Mouse (Mus musculus) olfactory bulb, adult 2 months (tissue): ENCODE data around the gene Ccdc8. TPM values are rescaled to one million over a fixed set of nuclear protein-coding genes. Genes with fewer than 3 reads are reported as not detected.

Source experiments
- H3K27ac ChIP-seq: fragments of 200-500 bp; 2 replicates; pipeline ENCODE4 v1.5.1; 2012; ENCODE audit warnings: low read depth, low read length; ENCODE audit not compliant: insufficient read depth
- H3K4me1 ChIP-seq: fragments of 200-500 bp; 2 replicates; pipeline ENCODE4 v1.6.1; 2012; ENCODE audit warnings: low read length; ENCODE audit not compliant: control insufficient read depth, insufficient read depth
- H3K4me3 ChIP-seq: fragments of 200-500 bp; 2 replicates; pipeline ENCODE4 v1.5.1; 2012; ENCODE audit warnings: mild to moderate bottlenecking, low read depth, low read length, moderate library complexity; ENCODE audit not compliant: insufficient read depth
- CTCF ChIP-seq: fragments of 200-500 bp; IDR thresholded peaks from 2 replicates; pipeline ENCODE4 v1.5.1; 2012; ENCODE audit warnings: low read depth, mild to moderate bottlenecking, low read length, moderate library complexity; ENCODE audit not compliant: insufficient read depth
- POLR2A ChIP-seq: fragments of 200-500 bp; IDR thresholded peaks from 2 replicates; pipeline ENCODE4 v1.6.1; 2012; ENCODE audit warnings: mild to moderate bottlenecking, low read depth, low read length, moderate library complexity; ENCODE audit not compliant: insufficient read depth
- WGBS: fragments of 180-500 bp; shearing (Covaris S2); methylation state at CpG from one replicate; pipeline ENCODE4 v1.1.7; 2018; 5-methylcytosine and 5-hydroxymethylcytosine counted together
- polyA plus RNA-seq: library from polyadenylated mRNA; stranded (reverse); fragments of >200 nt; gene quantifications from 2 replicates; pipeline ENCODE4 v1.2.4, GENCODE M21; 2012; ENCODE audit warnings: low replicate concordance; ENCODE audit not compliant: missing spikeins, insufficient read depth, insufficient read length

Ccdc8 gene
- polyA plus RNA-seq, 1 experiment: not detected

DNA sequence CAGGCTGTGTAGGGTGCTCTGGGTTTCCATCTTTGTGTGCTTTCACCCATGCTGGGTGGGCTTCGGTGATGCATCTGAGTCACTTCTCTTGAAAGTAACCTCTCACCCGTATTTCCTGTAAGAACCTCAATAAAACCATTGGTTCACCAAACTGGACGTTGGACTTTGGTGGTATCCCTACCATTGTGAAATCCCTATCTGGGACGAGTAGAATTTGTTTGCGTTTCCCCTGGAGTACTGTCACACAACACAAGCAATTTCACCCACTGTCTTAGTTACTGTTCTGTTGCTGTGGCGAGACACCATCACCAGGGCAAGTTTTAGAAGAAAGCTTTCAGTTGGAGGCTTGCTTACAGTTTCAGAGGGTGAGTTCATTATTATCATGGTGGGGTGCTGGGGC is 24.1 kb upstream of the Ccdc8 start:
- Histone ChIP-seq H3K4me1 (no peaks in the 10 kb centered on the region), H3K27ac (no peak overlapping the region), H3K4me3 (no peak overlapping the region)
- TF ChIP-seq POLR2A (no peak), CTCF (no peak)
- WGBS: 82% methylated on average over 6 of the region's 6 CpGs

DNA sequence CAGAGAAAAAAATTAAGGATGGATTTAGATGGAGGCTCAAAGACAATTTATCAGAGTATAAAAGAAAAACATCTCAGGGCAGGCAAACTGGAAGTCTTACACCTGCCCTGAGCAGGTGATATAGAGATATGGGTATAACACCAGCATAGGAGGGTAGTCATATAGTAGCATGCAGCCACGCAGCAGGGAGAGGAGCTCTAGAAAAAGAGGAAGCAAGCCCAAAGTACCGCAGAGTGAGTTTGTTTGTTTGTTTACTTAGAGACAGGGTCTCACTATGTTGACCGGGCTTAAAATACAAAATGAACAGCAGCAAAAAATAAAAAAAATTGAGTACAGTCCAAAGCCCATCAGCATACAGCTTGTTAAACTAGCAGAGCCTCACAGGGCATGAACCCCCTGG is 21.3 kb upstream of the Ccdc8 start:
- no peak for TF ChIP-seq CTCF
- H3K4me1 ChIP-seq: no peaks in the 10 kb centered on the region
- H3K27ac ChIP-seq: no peak overlapping the region
- no peak overlapping the region for H3K4me3 ChIP-seq
- 94% methylated on average over 3 of the region's 3 CpGs for WGBS

DNA sequence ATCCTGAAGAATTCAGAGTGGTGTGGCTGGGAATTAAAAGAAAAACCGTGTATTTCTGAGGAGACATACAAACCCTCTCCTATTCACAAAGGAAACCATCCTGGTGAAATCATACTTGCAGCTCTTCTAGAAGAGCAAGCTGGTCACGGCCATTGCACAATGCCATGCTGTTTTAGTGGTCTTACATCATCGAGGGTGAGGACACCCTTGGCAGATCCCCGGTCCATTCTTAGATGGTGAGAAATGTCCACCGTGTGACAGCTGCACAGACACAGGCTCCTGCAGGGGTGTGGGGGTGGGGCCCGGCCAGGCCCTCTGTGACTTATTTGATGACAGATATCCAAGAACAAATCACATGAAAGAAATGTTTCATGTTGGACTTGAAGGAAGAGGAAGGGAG is 18.5 kb upstream of the Ccdc8 start:
- 59% methylated on average over 6 of the region's 6 CpGs for WGBS
- no peaks in the 10 kb centered on the region for H3K4me1 ChIP-seq
- no peak overlapping the region for H3K27ac ChIP-seq
- TF ChIP-seq POLR2A (no peak), CTCF (no peak)
- no peak overlapping the region for H3K4me3 ChIP-seq

DNA sequence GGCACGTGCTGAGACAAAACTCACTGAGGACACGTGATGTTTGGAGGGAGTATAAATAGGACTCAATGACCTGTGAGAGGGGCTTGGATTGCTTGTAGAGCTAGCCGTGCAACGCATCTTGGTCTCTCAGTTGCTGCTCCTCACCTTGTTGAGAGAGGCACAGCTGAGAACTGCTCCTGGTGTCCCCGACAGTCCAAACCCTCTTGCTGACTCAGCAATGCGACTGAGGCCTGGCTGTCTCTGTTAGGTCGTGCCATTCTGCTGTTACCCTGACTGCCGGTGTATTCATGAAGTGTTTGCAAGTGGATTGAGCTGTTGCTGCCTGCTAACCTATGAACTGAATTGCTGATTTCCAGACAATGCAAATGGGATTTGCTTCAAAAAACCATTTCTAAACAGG is 16.2 kb upstream of the Ccdc8 start:
- Histone ChIP-seq H3K4me3 (no peak overlapping the region), H3K27ac (no peak overlapping the region), H3K4me1 (peaks cover 4% of the 10 kb centered on the region)
- TF ChIP-seq CTCF: no peak
- TF ChIP-seq POLR2A: no peak
- 71% methylated on average over 8 of the region's 8 CpGs for WGBS

DNA sequence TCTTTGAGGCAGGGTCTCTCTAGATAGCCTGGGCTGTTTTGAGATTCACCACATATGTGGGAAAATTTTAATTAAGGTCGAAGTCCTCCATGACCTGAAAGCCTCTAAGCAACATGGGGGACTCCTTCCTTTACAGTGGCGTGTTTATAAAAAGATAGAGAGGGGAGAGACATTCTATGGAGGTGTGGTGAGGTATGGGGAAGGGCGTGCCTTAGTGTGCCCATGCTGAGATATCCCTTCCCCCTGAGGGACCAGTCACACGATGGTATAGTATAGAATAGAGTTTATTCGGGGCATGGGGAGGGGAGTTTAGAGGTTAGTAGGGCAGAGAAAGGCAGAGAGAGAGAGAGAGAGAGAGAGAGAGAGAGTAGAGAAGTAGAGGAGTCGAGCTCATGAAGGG is 14.3 kb upstream of the Ccdc8 start:
- WGBS: 82% methylated on average over 6 of the region's 6 CpGs
- peaks cover 9% of the 10 kb centered on the region for H3K4me1 ChIP-seq
- no peak for TF ChIP-seq POLR2A
- TF ChIP-seq CTCF: no peak
- H3K27ac ChIP-seq: no peak overlapping the region
- H3K4me3 ChIP-seq: no peak overlapping the region

DNA sequence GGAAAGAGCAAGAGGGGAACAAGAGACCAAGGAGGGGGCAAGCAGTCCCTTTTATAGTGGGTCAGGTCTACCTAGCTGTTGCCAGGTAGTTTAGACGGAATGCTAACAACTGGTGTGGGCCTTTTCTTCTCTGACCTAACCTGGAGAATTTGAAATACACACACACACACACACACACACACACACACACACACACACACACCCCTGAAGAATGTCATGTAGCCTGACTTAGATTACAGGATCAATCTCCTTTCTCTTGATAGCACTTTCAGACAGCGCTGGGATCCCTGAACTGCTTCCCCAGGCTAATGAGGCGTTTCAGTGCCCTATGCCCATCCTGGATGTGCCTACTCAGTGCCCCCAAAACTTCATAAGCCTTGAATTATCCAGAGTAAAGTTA is 13.9 kb upstream of the Ccdc8 start:
- peaks cover 9% of the 10 kb centered on the region for H3K4me1 ChIP-seq
- no peak overlapping the region for H3K4me3 ChIP-seq
- 96% methylated on average over 3 of the region's 3 CpGs for WGBS
- TF ChIP-seq POLR2A: no peak
- TF ChIP-seq CTCF: no peak
- no peak overlapping the region for H3K27ac ChIP-seq

DNA sequence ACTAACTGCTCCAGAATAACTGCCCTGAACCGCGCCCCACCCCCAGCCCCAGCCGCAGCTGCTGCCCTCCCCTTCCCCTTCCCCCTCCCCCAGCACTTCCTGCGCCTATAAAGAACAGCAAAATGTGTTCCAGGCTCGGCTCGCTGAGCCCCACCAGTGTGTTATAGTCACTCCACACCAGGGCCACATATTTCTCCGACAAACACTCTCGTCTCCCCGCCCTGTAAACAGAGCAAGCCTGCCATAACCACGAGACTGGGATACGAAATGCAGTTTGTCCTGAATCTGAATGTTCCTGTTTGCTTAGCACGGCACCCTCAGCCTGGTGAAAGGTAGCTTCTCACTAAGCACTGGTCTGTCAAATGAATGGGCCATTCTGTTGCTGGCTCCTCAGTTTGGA is 12.2 kb upstream of the Ccdc8 start:
- peak overlapping the region; percentile 32 for H3K4me3 ChIP-seq
- H3K4me1 ChIP-seq: peaks cover 21% of the 10 kb centered on the region
- TF ChIP-seq POLR2A (no peak), CTCF (no peak)
- H3K27ac ChIP-seq: peak overlapping the region; percentile 89
- 2% methylated on average over 12 of the region's 12 CpGs for WGBS

DNA sequence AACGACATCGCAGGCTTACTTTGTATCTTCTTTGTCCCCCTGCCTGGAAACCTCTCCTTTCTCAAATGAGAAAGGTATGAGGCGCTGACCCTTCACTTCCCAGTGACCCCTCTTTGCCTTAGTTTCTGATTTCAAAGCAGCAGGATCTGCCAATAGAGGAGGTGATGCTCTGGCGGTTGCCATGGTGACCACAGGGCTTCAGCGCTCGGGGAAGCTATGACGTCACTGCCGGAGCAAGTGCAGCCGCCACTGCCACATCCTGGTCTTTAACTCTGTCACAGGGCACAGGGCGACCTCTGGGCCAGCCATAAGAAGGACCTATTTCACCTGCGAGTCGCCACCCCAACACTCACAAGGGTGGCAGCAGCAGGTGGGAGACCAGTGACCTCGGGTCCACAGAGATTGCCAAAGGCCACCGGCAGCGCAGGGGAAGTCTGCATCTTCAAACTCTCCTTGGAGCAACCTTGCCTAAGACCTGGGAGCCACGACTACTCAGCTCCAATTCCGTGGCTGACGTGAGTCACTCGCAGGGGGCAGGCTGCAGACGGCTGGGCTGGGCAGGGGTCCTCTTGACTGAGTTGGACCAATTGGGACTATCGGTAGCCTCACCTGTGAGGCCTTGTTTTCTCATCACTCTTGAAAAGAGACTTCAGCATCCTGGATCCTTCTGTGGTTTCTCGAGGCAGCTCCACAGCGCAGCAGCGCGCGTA is 9.5 kb upstream of the Ccdc8 start, which contains the start of gene Gm42372:
TSS of gene Gm42372 (plus strand) at position 228 of the 710 bp plus-strand sequence.
- peaks cover 28% of the 10 kb centered on the region for H3K4me1 ChIP-seq
- H3K4me3 ChIP-seq: peak within 1 kb of the TSS; percentile 62
- TF ChIP-seq POLR2A (0 out of 2 replicates have a peak, but pooled peaks have one; percentile 19), CTCF (no peak)
- H3K27ac ChIP-seq: peak within 1 kb of the TSS; percentile 93
- 16% methylated on average over 26 of the region's 26 CpGs for WGBS

DNA sequence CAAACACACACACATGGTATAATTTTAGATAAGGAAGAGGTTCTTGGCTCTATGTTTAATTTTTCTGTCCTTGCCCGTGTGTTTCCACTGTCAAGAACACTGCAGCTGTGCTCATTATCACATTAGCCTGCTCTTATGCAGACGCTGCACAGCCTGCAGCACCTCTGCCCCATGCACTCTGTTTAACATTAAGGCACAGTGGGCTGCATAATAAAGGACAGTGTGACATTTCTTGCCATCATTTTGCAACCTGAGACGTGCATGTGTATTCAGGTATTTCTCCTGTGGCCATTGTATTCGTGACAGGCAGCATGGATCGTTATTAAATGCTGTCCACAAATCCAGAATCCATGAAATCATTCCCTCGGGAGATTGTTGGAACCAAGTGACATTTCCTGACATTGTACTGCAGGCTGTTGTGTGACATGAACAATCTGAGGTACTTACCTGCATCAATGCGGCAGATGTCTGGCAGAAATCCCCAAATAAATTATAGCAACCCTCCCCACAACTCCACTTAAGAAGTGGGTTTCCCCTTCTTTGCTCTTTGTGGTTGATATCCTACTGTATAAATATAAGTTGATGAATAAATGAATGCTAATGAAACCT is 4.9 kb upstream of the Ccdc8 start:
- peak overlapping the region; percentile 77 for H3K27ac ChIP-seq
- WGBS: 26% methylated on average over 7 of the region's 7 CpGs
- TF ChIP-seq POLR2A (no peak), CTCF (no peak)
- no peak overlapping the region for H3K4me3 ChIP-seq
- H3K4me1 ChIP-seq: peaks cover 37% of the 10 kb centered on the region

DNA sequence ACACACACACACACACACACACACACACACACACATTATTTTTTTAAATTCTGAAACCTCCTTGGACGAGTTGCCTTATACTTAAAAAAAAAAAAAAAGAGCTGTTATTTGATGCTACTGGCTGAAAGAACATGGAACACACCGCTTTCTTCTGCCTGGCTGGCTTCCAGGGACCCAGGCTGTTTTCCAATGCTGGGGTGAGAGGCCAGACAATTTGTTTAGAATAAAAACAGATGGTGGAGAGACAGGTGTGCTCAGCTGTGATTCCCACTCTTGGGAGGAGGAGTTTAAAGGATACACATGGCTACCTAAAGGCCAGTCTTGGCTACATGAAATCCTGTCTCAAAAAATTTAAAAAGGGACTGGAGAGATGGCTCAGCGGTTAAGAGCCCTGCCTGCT is 4.1 kb upstream of the Ccdc8 start:
- Histone ChIP-seq H3K4me3 (no peak overlapping the region), H3K27ac (peak overlapping the region; percentile 77), H3K4me1 (peaks cover 38% of the 10 kb centered on the region)
- TF ChIP-seq POLR2A: no peak
- no peak for TF ChIP-seq CTCF
- WGBS: 29% methylated on average over 3 of the region's 3 CpGs
